Mouse (Mus musculus): ENCODE results near the gene Rgl1.

DNA sequence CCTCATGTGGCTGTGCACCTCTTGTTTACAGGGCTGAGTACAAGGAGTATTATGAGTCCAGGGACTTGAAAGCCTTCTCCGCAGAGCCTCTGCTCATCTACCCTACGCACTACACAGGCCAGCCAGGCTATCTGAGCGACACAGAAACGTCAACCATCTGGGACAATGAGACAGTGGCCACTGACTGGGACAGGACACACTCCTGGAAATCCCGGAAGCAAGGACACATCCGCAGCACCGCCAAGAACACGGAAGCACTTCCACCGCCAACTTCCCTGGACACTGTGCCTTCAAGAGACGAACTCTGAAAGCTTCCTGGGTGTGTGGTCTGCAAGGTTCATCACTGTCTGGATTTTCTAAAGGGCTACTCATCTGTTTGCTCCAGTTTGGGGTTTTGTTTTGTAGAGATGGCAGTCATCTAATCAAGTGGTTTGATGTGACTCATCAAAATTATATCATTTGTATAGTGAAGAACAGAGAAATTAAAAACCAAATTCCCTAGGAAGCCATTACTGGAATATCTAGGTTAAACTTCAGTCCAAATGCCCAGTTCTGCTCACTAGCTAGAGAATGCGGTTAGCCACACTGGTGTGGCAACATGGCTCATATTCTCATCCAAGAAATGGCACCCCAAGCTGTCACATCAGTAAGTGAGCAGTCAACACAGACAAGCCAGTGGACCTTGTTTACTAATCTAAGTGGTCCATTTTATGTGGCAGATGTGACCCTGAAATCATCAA is 257.5 kb downstream of the Rgl1 start:
- TF ChIP-seq POLR2A (IDR thresholded peaks at IDR 0.05; ENCODE audit: low read depth, low read length) (no peak), CTCF (IDR thresholded peaks at IDR 0.05; ENCODE audit: extremely low read depth, insufficient read depth, insufficient read length, insufficient replicate concordance) (no peak)
